Mouse (Mus musculus) spleen, adult 10 weeks (tissue): ENCODE data around the gene Spaca5. TPM values are rescaled to one million over a fixed set of nuclear protein-coding genes. Genes with fewer than 3 reads are reported as not detected.

Experiments used
- polyA plus RNA-seq: library from polyadenylated mRNA; stranded (reverse); fragments of 350-450 nt; fragmentation: Illumina TruSeq; extraction: RNeasy Lipid Tissue Mini Kit (QIAGEN cat#74804); gene quantifications from one replicate; pipeline ENCODE4 v1.2.3, GENCODE M21; 2015; ENCODE audit warnings: low replicate concordance; ENCODE audit not compliant: insufficient read depth

The Spaca5 gene
- polyA plus RNA-seq, result not detected

DNA sequence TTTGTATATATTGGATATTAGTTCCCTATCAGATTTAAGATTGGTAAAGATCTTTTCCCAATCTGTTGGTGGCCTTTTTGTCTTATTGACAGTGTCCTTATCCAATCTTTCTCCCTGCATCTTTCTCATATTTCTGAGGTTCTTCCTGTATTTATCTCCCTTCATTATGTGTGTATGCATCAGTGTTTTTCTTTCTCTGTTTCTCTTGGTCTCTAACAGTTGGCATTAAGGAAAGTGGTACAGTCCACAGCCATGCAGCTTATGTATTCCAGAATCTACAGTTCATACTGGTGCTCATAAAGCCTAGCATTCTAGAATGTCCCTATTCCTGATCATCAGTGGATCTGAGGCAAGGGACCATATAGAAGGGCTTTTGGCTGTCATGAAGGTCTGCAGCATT, at the start of gene Spaca5:
TSS of gene Spaca5 (plus strand) at position 301 of the 400 bp plus-strand sequence.

DNA sequence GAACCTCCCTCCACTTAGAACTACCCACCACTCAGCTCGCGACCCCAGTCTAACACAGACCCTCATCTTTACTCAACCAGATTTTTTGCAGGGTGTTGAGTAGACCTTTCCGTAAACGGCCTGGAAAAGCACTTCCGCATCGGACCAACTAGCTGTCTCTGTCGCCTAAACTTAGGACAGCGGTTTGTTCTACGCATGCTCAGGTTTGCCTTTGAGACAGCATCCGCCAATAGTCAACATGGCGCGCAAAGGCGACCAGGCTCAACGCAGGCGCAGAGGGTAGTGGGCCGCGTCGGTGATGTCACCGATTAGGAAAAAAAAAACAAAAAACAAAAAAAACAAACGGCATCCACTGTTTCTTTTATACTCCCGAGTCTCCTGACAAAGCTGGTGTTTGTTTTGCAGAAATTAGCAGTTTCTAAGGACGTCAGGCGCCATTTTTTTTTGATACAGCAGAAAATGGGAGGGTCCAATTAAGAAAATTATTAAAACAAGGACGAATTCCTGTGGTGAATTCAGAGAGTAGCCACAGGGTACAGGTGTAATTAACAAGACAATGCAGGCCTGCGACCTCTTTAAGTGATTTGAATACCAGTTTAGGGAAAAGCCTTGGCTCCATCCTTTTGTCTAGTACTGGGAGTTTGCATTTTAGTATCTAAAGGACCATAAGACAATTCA, 6.2 kb upstream of the Spaca5 start, which contains the start of gene Zfp182:
TSS of gene Zfp182 (minus strand) at position 451 of the 678 bp plus-strand sequence.

GRCm38 (mm10) chrX:21088983-21089866, 21.0 kb downstream of the Spaca5 start, which contains the start of gene Zfp300:
Gene Zfp300 (minus strand): TSS chrX:21089527.

GRCm38 (mm10) chrX:21115520-21115919, 47.3 kb downstream of the Spaca5 start, which contains the start of gene Ssxa1:
Gene Ssxa1 (plus strand): TSS chrX:21115820.

Other genes starting within 250 kb of the Spaca5 start
- 6.1 TPM for gene Timp1, start 198.2 kb upstream of the Spaca5 start, polyA plus RNA-seq
- 0.65 TPM for gene Syn1, start 147.4 kb upstream of the Spaca5 start, polyA plus RNA-seq
- gene Cfp, start 136.9 kb upstream of the Spaca5 start, polyA plus RNA-seq, result 103 TPM
- 12.3 TPM for gene Elk1, start 117.8 kb upstream of the Spaca5 start, polyA plus RNA-seq
- 37.4 TPM for gene Uxt, start 106.4 kb upstream of the Spaca5 start, polyA plus RNA-seq
- gene Zfp182, start 6.1 kb upstream of the Spaca5 start, polyA plus RNA-seq, result 46.6 TPM
- gene Zfp300, start 21.1 kb downstream of the Spaca5 start, polyA plus RNA-seq, result 2.2 TPM
- not detected for gene Ssxa1, start 47.4 kb downstream of the Spaca5 start, polyA plus RNA-seq
- gene Gm21876, start 107.2 kb downstream of the Spaca5 start, polyA plus RNA-seq, result not detected